Mouse (Mus musculus) kidney, adult 2 months (tissue): ENCODE data around the gene Phex.

Experiments used
- CTCF ChIP-seq: fragments of 200-500 bp; conservative IDR thresholded peaks from 2 replicates; pipeline ENCODE4 v1.5.1; 2011; ENCODE audit warnings: low read depth, mild to moderate bottlenecking, control low read depth, low read length, moderate library complexity, mixed read lengths; ENCODE audit not compliant: insufficient read depth, insufficient read length
- POLR2A ChIP-seq: fragments of 200-500 bp; IDR thresholded peaks from one replicate; pipeline ENCODE4 v1.6.1; 2011; ENCODE audit warnings: low read depth, low read length, control low read depth

DNA sequence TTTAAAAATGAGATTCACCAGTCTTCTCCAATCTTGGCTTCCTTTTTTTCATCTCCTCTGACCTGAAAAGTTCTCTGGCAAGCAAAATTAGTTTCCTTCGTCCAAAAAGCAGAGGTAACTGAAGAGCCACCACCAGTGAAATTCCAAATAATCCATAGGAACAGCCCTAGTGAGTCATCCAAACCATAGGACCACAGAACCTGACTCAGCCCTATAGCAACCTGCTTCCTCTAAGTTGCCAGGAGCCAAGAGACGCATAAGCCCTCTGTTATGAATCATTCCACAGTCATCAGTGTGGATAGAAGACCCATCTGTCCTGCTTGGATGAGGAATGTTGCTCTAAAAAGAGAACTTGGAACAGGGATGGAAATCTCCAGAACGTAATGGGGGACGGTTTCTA, 230.9 kb downstream of the Phex start:
- TF ChIP-seq CTCF (no peak), POLR2A (no peak)
